Mouse (Mus musculus) kidney, embryonic 14.5 days (tissue): ENCODE results near the gene Tmsb15a. TPM values are rescaled to one million over a fixed set of nuclear protein-coding genes. Genes with fewer than 3 reads are reported as not detected.
"Not testable (repeated sequence)": the region's sequence is repeated elsewhere in the genome, so short reads cannot be mapped to it uniquely, and the experiment has no call there.

ENCODE experiments used
- ATAC-seq: fragments of 200-750 bp; cut with Nextera tagmentation; 2 replicates; pipeline ENCODE4 v1.8.0; 2017; ENCODE audit warnings: moderate number of reproducible peaks, mild to moderate bottlenecking, moderate TSS enrichment, moderate library complexity; ENCODE audit not compliant: low FRiP score, low TSS enrichment
- H3K27ac ChIP-seq: fragments of 300-500 bp; sonication (generic); 2 replicates; pipeline ENCODE4 v1.5.1; 2014; ENCODE audit warnings: low read depth, mild to moderate bottlenecking, low read length, moderate library complexity, mixed read lengths
- H3K27me3 ChIP-seq: fragments of 300-500 bp; sonication (generic); 2 replicates; pipeline ENCODE4 v1.6.1; 2014; ENCODE audit warnings: mild to moderate bottlenecking, low read length; ENCODE audit not compliant: control insufficient read depth, insufficient read depth
- H3K36me3 ChIP-seq: fragments of 300-500 bp; sonication (generic); 2 replicates; pipeline ENCODE4 v1.6.1; 2014; ENCODE audit warnings: low read length, mixed read lengths; ENCODE audit not compliant: control insufficient read depth, insufficient read depth
- H3K4me1 ChIP-seq: fragments of 300-500 bp; sonication (generic); 2 replicates; pipeline ENCODE4 v1.6.1; 2014; ENCODE audit warnings: low read length, mixed read lengths; ENCODE audit not compliant: control insufficient read depth, insufficient read depth
- H3K4me2 ChIP-seq: fragments of 300-500 bp; sonication (generic); replicated peaks from 2 replicates; pipeline ENCODE4 v1.6.1; 2014; ENCODE audit warnings: low read depth, mild to moderate bottlenecking, low read length
- H3K4me3 ChIP-seq: fragments of 300-500 bp; sonication (generic); 2 replicates; pipeline ENCODE4 v1.5.1; 2014; ENCODE audit warnings: mild to moderate bottlenecking, low read length
- H3K9ac ChIP-seq: fragments of 300-500 bp; sonication (generic); 2 replicates; pipeline ENCODE4 v1.6.1; 2014; ENCODE audit warnings: low read depth, mild to moderate bottlenecking, low read length, moderate library complexity
- H3K9me3 ChIP-seq: fragments of 300-500 bp; sonication (generic); 2 replicates; pipeline ENCODE4 v1.6.1; 2016; ENCODE audit warnings: low read length; ENCODE audit not compliant: control insufficient read depth
- WGBS: fragments of 180-500 bp; shearing (Covaris S2); extraction: QIAGEN DNeasy Blood & Tissue Kit; methylation state at CpG from one replicate; pipeline ENCODE4 v1.1.7; 2014; 5-methylcytosine and 5-hydroxymethylcytosine counted together
- polyA plus RNA-seq: library from polyadenylated mRNA; unstranded; fragments of >200 nt; fragmentation: Nextera tagmentation; extraction: Ambion mirVana; gene quantifications from 2 replicates; pipeline ENCODE4 v1.2.1, GENCODE M21; 2014

Tmsb15a gene
- polyA plus RNA-seq: not detected in 2 replicates

- Histone ChIP-seq H3K4me1 (no peaks in the 10 kb centered on the region), H3K4me2 (no peak within 1 kb of the TSS), H3K27me3 (no peaks in the 10 kb centered on the region), H3K9ac (no peak within 1 kb of the TSS), H3K36me3 (no peaks in the 10 kb centered on the region), H3K9me3 (no peaks in the 10 kb centered on the region), H3K4me3 (no peak within 1 kb of the TSS), H3K27ac (no peak within 1 kb of the TSS)
- WGBS: 80% methylated on average over 10 of the region's 10 CpGs
- no peak for ATAC-seq
Measured at GRCm38 (mm10) chrX:135725161-135725560, at the start of gene Tmsb15a. TSS of gene Tmsb15a (minus strand) at chrX:135725261.

GRCm38 (mm10) chrX:135768565-135768964 is 43.5 kb upstream of the Tmsb15a start:
- Histone ChIP-seq H3K9me3 (no peaks in the 10 kb centered on the region), H3K27me3 (no peaks in the 10 kb centered on the region), H3K9ac (no peak overlapping the region), H3K36me3 (no peaks in the 10 kb centered on the region), H3K27ac (no peak overlapping the region), H3K4me1 (no peaks in the 10 kb centered on the region), H3K4me2 (no peak overlapping the region), H3K4me3 (no peak overlapping the region)
- 77% methylated on average over 2 of the region's 2 CpGs for WGBS
- ATAC-seq: no peak

GRCm38 (mm10) chrX:135768043-135768548 is 43.0 kb upstream of the Tmsb15a start:
- H3K36me3 ChIP-seq: no peaks in the 10 kb centered on the region
- no peaks in the 10 kb centered on the region for H3K4me1 ChIP-seq
- no peaks in the 10 kb centered on the region for H3K27me3 ChIP-seq
- no peak overlapping the region for H3K9ac ChIP-seq
- no peak overlapping the region for H3K4me2 ChIP-seq
- no peak overlapping the region for H3K4me3 ChIP-seq
- no peak overlapping the region for H3K27ac ChIP-seq
- no peaks in the 10 kb centered on the region for H3K9me3 ChIP-seq
- WGBS: 66% methylated on average over 3 of the region's 3 CpGs
- no peak for ATAC-seq

GRCm38 (mm10) chrX:135761707-135762106 is 36.6 kb upstream of the Tmsb15a start:
- Histone ChIP-seq H3K4me3 (no peak overlapping the region), H3K9me3 (no peaks in the 10 kb centered on the region), H3K9ac (no peak overlapping the region)

GRCm38 (mm10) chrX:135752832-135753231 is 27.8 kb upstream of the Tmsb15a start:
- no peak overlapping the region for H3K9ac ChIP-seq
- WGBS: 11% methylated on average over 2 of the region's 2 CpGs
- no peak overlapping the region for H3K27ac ChIP-seq
- no peaks in the 10 kb centered on the region for H3K4me1 ChIP-seq
- ATAC-seq: peak; percentile 32; the same call in 1 of the 2 replicates
- H3K4me3 ChIP-seq: no peak overlapping the region
- H3K9me3 ChIP-seq: no peaks in the 10 kb centered on the region
- no peaks in the 10 kb centered on the region; the same call in 1 of the 2 replicates for H3K36me3 ChIP-seq
- no peaks in the 10 kb centered on the region for H3K27me3 ChIP-seq
- no peak overlapping the region for H3K4me2 ChIP-seq

More at GRCm38 (mm10) chrX:135761707-135762106, 36.6 kb upstream of the Tmsb15a start:
- H3K4me1 ChIP-seq: no peaks in the 10 kb centered on the region
- no peaks in the 10 kb centered on the region; the same call in 1 of the 2 replicates for H3K36me3 ChIP-seq
- no peak overlapping the region for H3K4me2 ChIP-seq
- H3K27ac ChIP-seq: no peak overlapping the region
- no peaks in the 10 kb centered on the region for H3K27me3 ChIP-seq
- ATAC-seq: no peak

- WGBS: 95% methylated on average over 3 of the region's 3 CpGs
- H3K36me3 ChIP-seq, ATAC-seq, H3K4me2 ChIP-seq, H3K27ac ChIP-seq, H3K27me3 ChIP-seq, H3K4me3 ChIP-seq, H3K9me3 ChIP-seq, H3K4me1 ChIP-seq, H3K9ac ChIP-seq: not testable (repeated sequence)
Measured at GRCm38 (mm10) chrX:135745376-135745775, 20.3 kb upstream of the Tmsb15a start.

- WGBS: 26% methylated on average over 7 of the region's 7 CpGs
- H3K4me2 ChIP-seq: peak overlapping the region; percentile 48
- H3K9ac ChIP-seq: peak overlapping the region; percentile 63; the same call in 1 of the 2 replicates
- no peak overlapping the region for H3K27ac ChIP-seq
- H3K27me3 ChIP-seq: no peaks in the 10 kb centered on the region
- H3K36me3 ChIP-seq: no peaks in the 10 kb centered on the region
- no peaks in the 10 kb centered on the region for H3K4me1 ChIP-seq
- peak overlapping the region; percentile 62 for H3K4me3 ChIP-seq
- ATAC-seq: no peak
- H3K9me3 ChIP-seq: no peaks in the 10 kb centered on the region
Measured at GRCm38 (mm10) chrX:135743056-135743355, 17.9 kb upstream of the Tmsb15a start.

- peak; percentile 99 for ATAC-seq
- Histone ChIP-seq H3K27ac (peak within 1 kb of the TSS; percentile 65; the same call in 1 of the 2 replicates), H3K9ac (peak within 1 kb of the TSS; percentile 63), H3K9me3 (no peaks in the 10 kb centered on the region), H3K4me3 (peak within 1 kb of the TSS; percentile 62), H3K27me3 (no peaks in the 10 kb centered on the region), H3K4me2 (peak within 1 kb of the TSS; percentile 48), H3K36me3 (no peaks in the 10 kb centered on the region), H3K4me1 (no peaks in the 10 kb centered on the region)
- WGBS: 24% methylated on average over 48 of the region's 48 CpGs
Measured at GRCm38 (mm10) chrX:135742304-135743055, 17.4 kb upstream of the Tmsb15a start, which contains the start of the genes Armcx5 and Gprasp1. TSS of gene Armcx5 (plus strand) at chrX:135742733. TSS of gene Gprasp1 (plus strand) at chrX:135742733.

- 88% methylated on average over 2 of the region's 2 CpGs for WGBS
- no peak for ATAC-seq
- H3K36me3 ChIP-seq: no peaks in the 10 kb centered on the region
- H3K27ac ChIP-seq: no peak overlapping the region
- no peak overlapping the region for H3K9ac ChIP-seq
- no peak overlapping the region for H3K4me2 ChIP-seq
- H3K27me3 ChIP-seq: no peaks in the 10 kb centered on the region
- H3K4me3 ChIP-seq: no peak overlapping the region
- no peaks in the 10 kb centered on the region for H3K4me1 ChIP-seq
- H3K9me3 ChIP-seq: no peaks in the 10 kb centered on the region
Measured at GRCm38 (mm10) chrX:135738730-135739520, 13.9 kb upstream of the Tmsb15a start.
